Mouse (Mus musculus) heart, postnatal 14 days (tissue): ENCODE data around the gene Rpl22. TPM values are rescaled to one million over a fixed set of nuclear protein-coding genes. Genes with fewer than 3 reads are reported as not detected.

Experiments used
- DNase-seq, 2 experiments: peaks; one replicate each; pipeline ENCODE4 v3.0.0; 2021 to 2022
- intact Hi-C: fragments of 180-260 bp; cut with DNase I; formaldehyde crosslinking; loops from one replicate; pipeline ENCODE4 v1.15.1; 2025
- total RNA-seq, 2 experiments: library from RNA; stranded (reverse); gene quantifications; 2 replicates each; pipeline ENCODE4 v1.2.3; 2021

Rpl22 gene
- total RNA-seq, 2 experiments from 2014 or later = 223 to 252 TPM

DNA sequence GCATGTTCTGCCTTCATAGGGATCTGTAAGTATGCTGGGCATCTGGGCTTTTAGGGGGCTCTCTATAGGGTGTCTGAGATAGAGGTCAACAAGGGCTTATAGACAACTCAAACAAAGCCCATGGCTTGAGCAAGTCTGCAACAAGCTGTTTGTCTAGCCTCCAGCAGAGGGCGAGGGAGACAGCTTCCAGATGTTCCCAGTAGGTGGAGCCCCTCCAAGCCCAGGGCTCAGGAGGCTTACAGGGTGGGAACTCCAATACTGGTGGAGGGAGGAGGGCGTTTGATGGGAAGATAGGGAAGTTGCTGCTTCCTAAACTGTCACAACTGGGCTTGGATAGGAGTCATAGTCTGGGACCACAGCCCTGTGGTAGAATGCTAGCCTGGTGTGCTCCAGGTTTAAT is 7.4 kb downstream of the Rpl22 start:
- DNase-seq = peak; percentile 72 to 82

DNA sequence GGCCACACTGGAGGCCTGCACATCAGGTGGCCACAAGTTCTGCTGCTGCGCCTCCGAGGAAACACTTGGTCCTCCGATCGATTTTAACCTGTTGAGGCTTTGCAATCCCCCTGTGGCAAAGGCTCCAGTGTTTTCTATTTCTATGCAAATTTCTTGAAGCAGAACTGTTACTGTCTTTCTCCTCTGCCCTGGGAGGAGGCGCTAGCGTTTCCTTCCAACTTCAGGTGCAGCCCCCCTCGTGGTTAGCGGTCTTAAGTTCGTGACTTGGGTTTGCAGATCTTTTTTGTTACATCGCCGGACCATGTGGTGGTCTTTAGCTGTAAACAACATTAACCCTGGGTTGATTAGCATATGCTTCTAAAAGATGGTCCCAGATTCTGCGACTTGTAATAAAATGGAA is 8.0 kb downstream of the Rpl22 start:
- intact Hi-C loops = loop anchor here (2.0 to 5.0 kb wide), 2 partner anchors 101 to 159 kb away; no protein-coding TSS in a partner anchor
- DNase-seq = no peak

More for the DNA sequence above, 7.4 kb downstream of the Rpl22 start:
- intact Hi-C loops = loop anchor here (2.0 to 5.0 kb wide), 2 partner anchors 102 to 159 kb away; no protein-coding TSS in a partner anchor

GRCm38 (mm10) chr4:152337772-152338171 is 12.2 kb downstream of the Rpl22 start:
- DNase-seq = no peak
- intact Hi-C loops = no loop called here

GRCm38 (mm10) chr4:152338419-152339292 is 13.1 kb downstream of the Rpl22 start, which contains the start of gene Chd5:
Gene Chd5, plus strand, starts transcription at chr4:152338651.
- intact Hi-C loops = no loop called here

GRCm38 (mm10) chr4:152339293-152339790 is 13.8 kb downstream of the Rpl22 start:
- intact Hi-C loops = no loop called here
- no peak for DNase-seq

More at GRCm38 (mm10) chr4:152338419-152339292, 13.1 kb downstream of the Rpl22 start, which contains the start of gene Chd5:
- DNase-seq = no peak

- DNase-seq = no peak
- intact Hi-C loops = loop anchor here (5.0 kb wide), 1 partner anchor 147 kb away; no protein-coding TSS in a partner anchor
These were observed 15.2 kb downstream of the Rpl22 start for GRCm38 (mm10) chr4:152340584-152341284.

DNA sequence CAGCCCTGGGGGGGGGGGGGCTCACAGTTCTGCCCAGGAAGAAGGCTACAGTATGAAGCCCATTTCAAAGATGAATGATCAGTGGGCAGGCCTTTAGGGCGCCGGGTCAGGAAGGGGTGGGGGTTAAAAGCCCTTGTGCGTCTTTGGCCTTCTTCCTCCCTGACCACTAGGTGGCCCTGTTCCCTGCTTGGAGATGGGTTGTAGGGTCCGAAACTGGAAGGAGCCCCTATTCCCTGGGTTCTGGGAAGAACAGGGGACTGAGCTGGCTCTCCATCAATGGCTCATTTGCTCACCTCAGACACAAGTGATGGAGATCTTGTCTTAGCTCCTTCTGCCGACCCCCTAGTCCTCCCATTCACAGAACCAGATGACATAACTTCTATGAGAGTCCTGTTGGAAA is 17.8 kb downstream of the Rpl22 start:
- DNase-seq = peak in 1 of 2 experiments; percentile 41

DNA sequence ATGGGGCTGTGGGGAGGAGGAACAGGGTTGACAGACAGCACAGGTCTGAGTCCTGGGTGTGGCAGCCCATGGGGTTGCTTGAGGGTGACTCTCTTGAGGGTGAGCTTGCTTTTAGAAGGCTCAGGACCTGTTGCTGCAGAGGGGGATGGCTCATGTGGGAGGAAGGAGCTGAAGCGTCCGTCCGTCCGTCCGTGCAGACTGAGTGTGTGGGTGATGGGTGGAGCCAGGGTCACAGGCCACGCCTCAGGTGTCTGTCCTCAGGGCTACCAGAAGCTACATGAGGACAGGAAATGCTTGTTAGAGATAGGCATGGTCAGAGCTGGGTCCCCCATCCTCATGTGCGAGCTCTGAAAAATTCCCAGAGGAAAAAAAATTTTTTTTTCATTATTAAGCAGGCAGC is 19.1 kb downstream of the Rpl22 start:
- no peak for DNase-seq
- intact Hi-C loops = loop anchor here (5.0 kb wide), 1 partner anchor 143 kb away; no protein-coding TSS in a partner anchor

More for the DNA sequence above, 17.8 kb downstream of the Rpl22 start:
- intact Hi-C loops = loop anchor here (5.0 kb wide), 1 partner anchor 144 kb away; no protein-coding TSS in a partner anchor

GRCm38 (mm10) chr4:152345120-152345889 is 19.8 kb downstream of the Rpl22 start:
- DNase-seq = peak; percentile 50 to 57
- intact Hi-C loops = no loop called here

- DNase-seq = no peak
- intact Hi-C loops = no loop called here
These were observed 24.4 kb downstream of the Rpl22 start for GRCm38 (mm10) chr4:152349837-152350381.

DNA sequence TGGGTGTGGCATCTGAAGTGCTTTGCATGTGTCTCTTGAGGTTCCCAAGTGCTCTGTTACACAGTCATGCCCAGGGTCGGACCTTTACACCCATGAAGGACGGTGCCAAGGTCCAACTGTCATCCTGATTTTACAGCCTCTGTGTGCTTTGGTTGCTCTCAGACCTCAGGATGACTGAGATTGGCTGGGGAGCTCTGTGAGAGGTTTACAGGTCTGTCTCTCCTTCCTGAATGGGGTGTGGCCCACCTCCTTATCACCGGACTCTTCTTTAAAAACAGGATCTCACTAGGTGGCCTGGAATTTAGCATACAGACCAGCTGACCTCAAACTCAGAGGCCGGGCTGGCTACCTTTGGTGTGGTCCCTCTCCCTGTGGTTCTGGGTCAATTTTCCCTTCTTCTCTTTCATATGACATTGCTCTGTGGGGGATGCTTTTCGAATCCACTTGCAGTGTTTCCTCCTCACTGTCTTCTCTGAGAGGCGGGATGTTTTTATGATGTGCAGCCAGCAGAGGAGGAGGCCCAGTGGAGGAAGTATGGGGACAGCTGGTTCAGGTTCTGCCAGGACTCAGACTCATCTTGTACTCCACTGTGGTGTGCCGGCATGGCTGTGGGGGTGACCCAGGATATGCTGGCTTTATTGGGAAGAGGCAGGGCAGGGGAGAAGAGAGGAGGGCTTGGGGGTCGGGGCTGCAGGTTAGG is 25.3 kb downstream of the Rpl22 start:
- intact Hi-C loops = no loop called here
- DNase-seq = no peak

GRCm38 (mm10) chr4:152351422-152352305 is 26.1 kb downstream of the Rpl22 start:
- intact Hi-C loops = no loop called here

DNA sequence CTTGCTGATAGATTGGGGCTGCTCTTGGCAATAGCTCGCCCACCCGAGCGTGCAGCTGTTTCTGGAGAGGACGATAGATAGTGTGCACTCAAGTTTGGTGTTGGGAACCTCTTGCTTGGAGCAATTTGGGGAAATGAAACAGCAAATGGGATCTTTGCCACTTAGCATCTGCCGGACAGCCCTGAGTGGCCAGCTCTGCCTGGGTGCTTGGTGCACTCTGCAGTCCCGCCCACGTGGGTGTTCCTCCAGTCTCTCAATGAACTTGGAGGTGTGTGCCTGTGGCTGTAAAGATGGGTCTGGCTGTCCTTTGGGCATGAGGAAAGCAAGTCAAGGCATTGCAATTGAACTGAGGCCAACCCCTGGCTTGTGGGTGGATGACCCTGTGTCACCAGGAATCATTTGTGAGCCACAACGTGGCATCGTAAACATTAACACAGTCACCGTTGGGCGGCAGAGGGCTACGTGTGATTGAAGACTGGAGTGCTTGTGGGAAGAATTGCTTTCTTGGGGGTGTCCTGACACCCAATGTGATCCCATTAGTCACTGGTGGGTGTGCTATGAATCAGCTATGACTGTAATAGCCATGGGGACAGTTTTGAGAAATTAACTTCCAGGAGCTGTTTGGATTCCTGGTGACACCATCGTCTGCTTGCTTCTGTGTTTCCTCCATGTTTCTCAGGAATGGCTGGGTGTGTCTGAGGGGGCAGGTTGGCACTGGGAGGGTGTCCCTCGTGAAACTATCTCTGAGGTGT is 28.5 kb downstream of the Rpl22 start:
- intact Hi-C loops = no loop called here
- DNase-seq = no peak

More at GRCm38 (mm10) chr4:152351422-152352305, 26.1 kb downstream of the Rpl22 start:
- DNase-seq = no peak

DNA sequence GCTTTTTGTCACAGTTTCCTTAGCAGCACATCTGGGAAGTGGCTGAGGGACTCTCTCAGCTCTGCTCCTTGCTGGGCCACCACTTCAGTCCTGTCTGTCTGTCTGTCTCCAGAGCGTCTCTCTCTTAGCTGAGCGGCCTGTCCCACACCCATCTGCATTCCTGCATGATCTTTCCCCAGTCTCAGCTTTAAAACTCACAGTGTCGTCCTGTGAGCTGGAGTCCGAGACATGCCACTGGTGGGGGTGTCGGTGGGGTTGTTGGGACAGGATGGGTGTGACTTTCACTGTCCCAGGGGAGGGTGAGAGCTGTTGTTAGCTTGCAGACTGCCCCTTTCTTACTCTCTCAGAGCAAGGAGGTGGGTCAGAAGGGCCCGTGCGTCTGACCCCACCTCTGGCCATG is 30.1 kb downstream of the Rpl22 start:
- intact Hi-C loops = no loop called here
- DNase-seq = no peak

GRCm38 (mm10) chr4:152359700-152360099 is 34.2 kb downstream of the Rpl22 start:
- intact Hi-C loops = no loop called here

GRCm38 (mm10) chr4:152360855-152361254 is 35.3 kb downstream of the Rpl22 start:
- DNase-seq = no peak
- intact Hi-C loops = no loop called here

More at GRCm38 (mm10) chr4:152359700-152360099, 34.2 kb downstream of the Rpl22 start:
- DNase-seq = no peak

GRCm38 (mm10) chr4:152362180-152362579 is 36.6 kb downstream of the Rpl22 start:
- no peak for DNase-seq
- intact Hi-C loops = no loop called here
